Mouse (Mus musculus): Measurements from ENCODE around the gene Izumo1r.

GRCm38 (mm10) chr9:14890699-14891098 is 13.1 kb downstream of the Izumo1r start:
- TF ChIP-seq POLR2A (IDR thresholded peaks at IDR 0.05; ENCODE audit: borderline replicate concordance, insufficient read depth, low read length) (no peak), CTCF (IDR thresholded peaks at IDR 0.05; ENCODE audit: borderline replicate concordance, insufficient read depth, low read depth, low read length) (no peak)
